Mouse (Mus musculus) forelimb bud, embryonic 11.5 days (tissue): ENCODE results near the gene Golm1.
"Not testable (repeated sequence)": the region's sequence is repeated elsewhere in the genome, so short reads cannot be mapped to it uniquely, and the experiment has no call there.

Source experiments
- DNase-seq: peaks from one replicate; pipeline ENCODE4 v3.0.0-alpha.2; 2012; ENCODE audit warnings: low read depth, low spot score

The Golm1 gene

DNA sequence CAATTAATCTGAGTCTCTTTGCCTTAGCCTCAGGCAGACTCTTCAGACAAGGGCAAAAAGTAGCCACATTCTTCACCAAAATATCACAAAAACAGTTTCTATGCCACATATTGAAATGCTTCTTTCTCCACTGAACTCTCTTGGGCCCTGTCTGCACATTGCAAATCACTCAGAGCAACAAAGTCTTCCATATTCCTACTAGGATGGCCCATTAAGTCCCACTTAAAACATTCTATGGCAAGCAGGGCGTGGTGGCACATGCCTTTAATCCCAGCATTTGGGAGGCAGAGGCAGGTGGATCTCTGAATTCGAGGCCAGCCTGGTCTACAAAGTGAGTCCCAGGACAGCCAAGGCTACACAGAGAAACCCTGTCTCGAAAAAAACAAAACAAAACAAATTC is 83.6 kb downstream of the Golm1 start:
- not testable (repeated sequence) for DNase-seq

DNA sequence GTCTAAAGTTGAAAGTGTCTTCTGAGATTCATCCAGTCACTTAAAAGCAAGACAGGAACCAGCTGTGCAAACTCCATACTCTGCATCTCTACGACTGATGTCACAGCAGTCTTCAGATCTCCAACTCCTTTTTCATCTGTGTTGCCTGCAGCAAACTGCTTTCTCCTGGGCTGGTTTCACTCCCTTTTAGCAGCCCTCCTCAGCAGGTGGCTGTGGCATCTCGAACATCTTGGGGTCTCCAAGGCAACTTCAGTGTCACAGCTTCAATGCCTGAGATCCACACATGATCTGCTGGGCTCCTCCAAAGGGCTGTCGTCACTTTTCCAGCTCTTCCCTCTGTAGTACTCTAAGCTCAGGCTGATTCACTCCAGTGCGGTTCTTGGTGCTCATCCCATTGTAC is 84.9 kb downstream of the Golm1 start:
- no peak for DNase-seq

DNA sequence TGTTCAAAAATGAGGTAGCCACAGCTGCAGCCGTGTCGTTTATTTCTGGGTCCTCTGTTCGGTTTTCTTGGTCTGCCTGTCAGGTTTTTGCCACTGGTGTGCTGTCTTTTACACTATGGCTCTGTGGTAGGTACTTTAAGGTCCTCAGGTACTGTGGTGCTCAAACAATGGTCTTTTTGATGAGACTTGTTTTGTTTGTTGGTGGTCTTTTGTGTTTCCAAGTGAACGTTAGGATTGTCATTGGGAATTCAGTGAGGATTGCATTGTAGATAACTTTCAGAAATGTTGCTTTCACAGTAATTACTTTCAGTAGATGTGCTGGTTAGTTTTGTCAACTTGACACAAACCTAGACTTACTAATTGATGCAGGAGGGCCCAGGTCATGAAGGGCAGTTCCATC is 85.9 kb downstream of the Golm1 start:
- DNase-seq = no peak

DNA sequence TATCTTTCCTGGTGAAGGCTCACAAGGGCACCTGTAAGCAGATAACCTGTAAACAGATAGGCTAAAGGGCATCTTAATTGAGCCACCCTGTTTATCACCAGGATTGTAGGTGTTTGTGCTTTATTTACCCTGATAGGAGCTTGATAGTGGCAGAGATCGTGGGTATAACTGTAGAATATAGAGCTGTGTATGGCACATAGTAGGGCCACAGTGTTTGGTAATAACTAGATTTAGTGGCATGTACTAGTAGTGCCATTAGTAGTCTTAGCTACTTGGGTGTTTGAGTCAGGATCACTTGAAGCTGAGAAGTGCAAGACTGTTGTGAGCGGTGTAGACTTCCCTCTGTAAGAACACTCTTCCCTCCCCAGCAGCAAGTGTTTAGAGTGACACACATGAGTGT is 88.4 kb downstream of the Golm1 start:
- no peak for DNase-seq

DNA sequence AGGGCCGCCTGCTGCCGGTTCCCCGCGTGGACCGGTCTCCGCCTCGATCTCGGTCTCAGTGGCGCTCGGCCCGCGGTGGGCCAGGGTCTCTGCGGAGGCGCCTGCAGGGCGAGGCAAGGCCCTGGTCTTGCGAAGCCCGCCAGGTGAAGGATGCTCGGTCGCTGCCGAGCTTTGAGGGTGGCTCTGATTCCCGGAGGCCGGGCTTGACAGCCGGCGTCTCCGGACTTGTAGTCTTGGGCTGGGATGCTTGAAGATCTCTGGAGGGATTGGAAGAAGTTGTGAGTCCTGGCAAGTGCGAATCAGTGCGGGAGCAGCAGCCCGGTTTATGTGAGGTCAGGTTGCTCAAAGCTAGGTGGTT is 90.0 kb downstream of the Golm1 start:
- DNase-seq = peak; percentile 27

DNA sequence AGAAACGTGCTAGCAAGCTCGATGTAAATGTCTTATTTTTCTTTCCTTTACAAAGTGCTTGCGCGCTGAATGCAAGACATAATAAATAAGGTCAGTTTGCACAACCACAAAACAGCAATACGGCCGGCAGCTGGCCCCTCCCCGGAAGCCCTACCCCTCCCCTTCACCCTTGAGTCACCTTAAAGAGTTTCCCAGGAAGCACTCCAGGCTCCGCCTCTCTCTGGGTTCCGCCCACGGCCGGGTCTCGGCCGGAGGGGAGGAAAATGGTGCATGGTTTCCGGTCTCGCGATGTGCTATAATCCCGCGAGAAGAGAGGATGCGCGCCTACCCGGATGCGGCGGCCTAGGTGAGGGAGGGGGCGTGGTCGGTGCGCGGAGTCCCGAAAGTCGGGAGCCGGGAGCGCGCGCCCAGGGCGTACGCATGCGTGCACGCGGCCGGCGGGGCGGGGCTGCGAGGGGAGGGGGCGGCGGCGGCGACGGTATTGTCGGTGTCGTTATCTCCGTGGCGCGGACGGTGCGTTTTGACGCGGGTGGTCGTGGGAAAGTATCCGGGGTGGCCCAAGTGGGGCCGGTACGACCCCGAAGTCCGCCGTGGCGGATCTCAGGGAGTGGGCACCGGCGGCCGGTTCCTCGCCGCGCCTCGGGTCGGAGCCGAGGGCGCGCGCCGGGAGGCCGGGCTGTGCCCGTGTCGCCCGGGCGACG is 90.5 kb downstream of the Golm1 start, which contains the start of the genes Agtpbp1 and Naa35:
Agtpbp1 (minus strand) TSS at position 281 of the 701 bp plus-strand sequence.
Naa35 (plus strand) TSS at position 313 of the 701 bp plus-strand sequence.
- DNase-seq = peak; percentile 100
